Mouse (Mus musculus) CH12.LX (cell line): ENCODE measurements around the gene Zfp593. TPM values are rescaled to one million over a fixed set of nuclear protein-coding genes. Genes with fewer than 3 reads are reported as not detected.

Experiments used
- DNase-seq: peaks from one replicate; pipeline ENCODE4 v3.0.0-alpha.2; 2013; ENCODE audit errors: extremely low read depth
- H3K27ac ChIP-seq: 2 replicates; pipeline ENCODE4 v1.5.1; 2012; ENCODE audit warnings: low read depth, mild to moderate bottlenecking, control low read depth, moderate library complexity; ENCODE audit not compliant: insufficient read depth
- H3K27me3 ChIP-seq: replicated peaks from 2 replicates; pipeline ENCODE3; 2012; ENCODE audit warnings: inconsistent platforms
- H3K36me3 ChIP-seq, 2 experiments: replicated peaks in 1 of 2; 2 replicates each; pipeline versions ENCODE3 to v1.6.1; 2012; ENCODE audit warnings: inconsistent platforms in 1 of 2, low read length in 1 of 2, mild to moderate bottlenecking in 1 of 2, mixed read lengths in 1 of 2, moderate library complexity in 1 of 2; ENCODE audit not compliant: control insufficient read depth in 1 of 2, insufficient read depth in 1 of 2
- H3K4me1 ChIP-seq, 2 experiments: 2 replicates each; pipeline ENCODE4 v1.6.1; 2012; ENCODE audit warnings: inconsistent platforms in 1 of 2, moderate library complexity in 1 of 2; ENCODE audit not compliant: insufficient read depth in 2 of 2, control insufficient read depth in 1 of 2
- H3K4me2 ChIP-seq: 2 replicates; pipeline ENCODE4 v1.6.1; 2012; ENCODE audit warnings: low read depth, mild to moderate bottlenecking, control low read depth; ENCODE audit not compliant: poor library complexity, insufficient read depth, severe bottlenecking
- H3K4me3 ChIP-seq, 3 experiments: fragments of 150-350 bp in 1 of 3; sonication (generic) in 1 of 3; replicated peaks in 1 of 3; 2 replicates each; pipeline versions ENCODE3 to v1.5.1; 2011 to 2012; ENCODE audit warnings: low read depth in 2 of 3, low read length in 2 of 3, mild to moderate bottlenecking in 2 of 3, moderate library complexity in 2 of 3, control low read depth in 1 of 3, improper control_type of control experiment in 1 of 3, inconsistent platforms in 1 of 3, mixed read lengths in 1 of 3; ENCODE audit not compliant: poor library complexity in 1 of 3
- H3K79me2 ChIP-seq: replicated peaks from 2 replicates; pipeline ENCODE4 v1.6.1; 2012; ENCODE audit warnings: mild to moderate bottlenecking, moderate library complexity; ENCODE audit not compliant: control insufficient read depth, poor library complexity, insufficient read depth, severe bottlenecking; ENCODE audit errors: extremely low read depth
- H3K9ac ChIP-seq: 2 replicates; pipeline ENCODE4 v1.6.1; 2012; ENCODE audit warnings: low read depth, mild to moderate bottlenecking, control low read depth, moderate library complexity; ENCODE audit not compliant: insufficient read depth
- H3K9me3 ChIP-seq: replicated peaks from 2 replicates; pipeline ENCODE3; 2012; ENCODE audit warnings: low read length, inconsistent platforms, mixed read lengths
- BHLHE40 ChIP-seq: IDR thresholded peaks from 2 replicates; pipeline ENCODE4 v1.6.1; 2011; ENCODE audit warnings: mild to moderate bottlenecking, low read depth, low read length, improper control_type of control experiment
- CHD1 ChIP-seq: IDR thresholded peaks from 2 replicates; pipeline ENCODE4 v1.6.1; 2012; ENCODE audit warnings: low read depth, low read length, improper control_type of control experiment, inconsistent platforms
- CHD2 ChIP-seq: IDR thresholded peaks from 2 replicates; pipeline ENCODE4 v1.6.1; 2011; ENCODE audit warnings: low read length, improper control_type of control experiment
- CTCF ChIP-seq, 2 experiments: IDR thresholded peaks in 1 of 2; conservative IDR thresholded peaks in 1 of 2; 2 replicates each; pipeline ENCODE4 v1.5.1; 2011 to 2012; ENCODE audit warnings: low read depth in 2 of 2, low read length in 2 of 2, improper control_type of control experiment in 1 of 2, inconsistent platforms in 1 of 2, mild to moderate bottlenecking in 1 of 2, moderate library complexity in 1 of 2
- ELF1 ChIP-seq: IDR thresholded peaks from 2 replicates; pipeline ENCODE4 v1.6.1; 2014; ENCODE audit warnings: low read depth, mild to moderate bottlenecking, inconsistent platforms, low read length, improper control_type of control experiment
- EP300 ChIP-seq: IDR thresholded peaks from 2 replicates; pipeline ENCODE4 v1.6.1; 2011; ENCODE audit warnings: low read length, improper control_type of control experiment
- ETS1 ChIP-seq: conservative IDR thresholded peaks from 2 replicates; pipeline ENCODE4 v1.6.1; 2012; ENCODE audit warnings: low read depth, mild to moderate bottlenecking, inconsistent platforms, low read length, improper control_type of control experiment, moderate library complexity
- HCFC1 ChIP-seq: IDR thresholded peaks from 2 replicates; pipeline ENCODE4 v1.6.1; 2012; ENCODE audit warnings: low read depth, mild to moderate bottlenecking, inconsistent platforms, low read length, improper control_type of control experiment
- IRF4 ChIP-seq: IDR thresholded peaks from 2 replicates; pipeline ENCODE4 v1.6.1; 2014; ENCODE audit warnings: low read depth, mild to moderate bottlenecking, inconsistent platforms, low read length, improper control_type of control experiment
- JUN ChIP-seq: IDR thresholded peaks from 2 replicates; pipeline ENCODE4 v1.6.1; 2011; ENCODE audit warnings: low read depth, mild to moderate bottlenecking, low read length, improper control_type of control experiment, moderate library complexity; ENCODE audit not compliant: insufficient read depth
- JUND ChIP-seq: conservative IDR thresholded peaks from 2 replicates; pipeline ENCODE4 v1.6.1; 2011; ENCODE audit warnings: low read depth, low read length, improper control_type of control experiment
- KAT2A ChIP-seq: IDR thresholded peaks from 2 replicates; pipeline ENCODE4 v1.6.1; 2012; ENCODE audit warnings: low read length, improper control_type of control experiment, inconsistent platforms; ENCODE audit not compliant: insufficient replicate concordance
- MAFK ChIP-seq: IDR thresholded peaks from 2 replicates; pipeline ENCODE4 v1.6.1; 2011; ENCODE audit warnings: low read length, improper control_type of control experiment; ENCODE audit not compliant: insufficient replicate concordance
- MAZ ChIP-seq: IDR thresholded peaks from 2 replicates; pipeline ENCODE4 v1.6.1; 2012; ENCODE audit warnings: low read depth, mild to moderate bottlenecking, inconsistent platforms, low read length, improper control_type of control experiment, moderate library complexity
- MXI1 ChIP-seq: IDR thresholded peaks from 2 replicates; pipeline ENCODE4 v1.6.1; 2011; ENCODE audit warnings: mild to moderate bottlenecking, low read depth, low read length, improper control_type of control experiment
- NELFE ChIP-seq: IDR thresholded peaks from 2 replicates; pipeline ENCODE4 v1.6.1; 2011; ENCODE audit warnings: low read depth, low read length, improper control_type of control experiment
- PAX5 ChIP-seq: IDR thresholded peaks from 2 replicates; pipeline ENCODE4 v1.6.1; 2012; ENCODE audit warnings: low read length, inconsistent platforms, mixed read lengths
- POLR2A ChIP-seq: IDR thresholded peaks from 2 replicates; pipeline ENCODE4 v1.6.1; 2011; ENCODE audit warnings: low read depth, mild to moderate bottlenecking, improper control_type of control experiment, low read length
- RAD21 ChIP-seq: IDR thresholded peaks from 2 replicates; pipeline ENCODE4 v1.6.1; 2011; ENCODE audit warnings: low read depth, mild to moderate bottlenecking, low read length, improper control_type of control experiment, moderate library complexity
- SIN3A ChIP-seq: IDR thresholded peaks from 2 replicates; pipeline ENCODE4 v1.6.1; 2012; ENCODE audit warnings: low read length, improper control_type of control experiment, inconsistent platforms
- SMC3 ChIP-seq: IDR thresholded peaks from 2 replicates; pipeline ENCODE4 v1.6.1; 2011; ENCODE audit warnings: low read depth, low read length, improper control_type of control experiment
- TBP ChIP-seq: conservative IDR thresholded peaks from 2 replicates; pipeline ENCODE4 v1.6.1; 2011; ENCODE audit warnings: low read depth, low read length, improper control_type of control experiment
- UBTF ChIP-seq: IDR thresholded peaks from 2 replicates; pipeline ENCODE4 v1.6.1; 2012; ENCODE audit warnings: low read depth, mild to moderate bottlenecking, inconsistent platforms, low read length, improper control_type of control experiment, moderate library complexity
- ZKSCAN1 ChIP-seq: IDR thresholded peaks from 2 replicates; pipeline ENCODE4 v1.6.1; 2012; ENCODE audit warnings: low read depth, inconsistent platforms, low read length, improper control_type of control experiment, borderline replicate concordance
- ZMIZ1 ChIP-seq: IDR thresholded peaks from 2 replicates; pipeline ENCODE4 v1.6.1; 2012; ENCODE audit warnings: low read depth, mild to moderate bottlenecking, inconsistent platforms, low read length, improper control_type of control experiment
- ZNF384 ChIP-seq: IDR thresholded peaks from 2 replicates; pipeline ENCODE4 v1.6.1; 2012; ENCODE audit warnings: low read depth, low read length, improper control_type of control experiment, inconsistent platforms
- dilution Hi-C: fragments of 300-500 bp; cut with MboI; formaldehyde crosslinking; loops from 2 replicates; pipeline ENCODE4 v1.14.3; 2020; ENCODE audit warnings: low sequenced_read_pairs; ENCODE audit not compliant: extremely low pct_unique_long_range_greater_than_20kb, extremely low pct_ligation_motif_present
- in situ Hi-C: fragments of 300-500 bp; cut with MboI; formaldehyde crosslinking; loops from 3 replicates; pipeline ENCODE4 v1.14.3; 2019; ENCODE audit warnings: low sequenced_read_pairs, low pct_ligation_motif_present, low pct_unique_long_range_greater_than_20kb, mixed read lengths
- polyA plus RNA-seq: library from polyadenylated mRNA; unstranded; fragments of >175 nt; gene quantifications from 2 replicates; pipeline ENCODE4 v1.2.1, GENCODE M21; 2012; ENCODE audit warnings: low read depth; ENCODE audit not compliant: insufficient read length
- total RNA-seq, 2 experiments: library from RNA; depleted of rRNA; stranded (reverse); fragments of 300-350 nt in 1 of 2; fragments of >200 nt in 1 of 2; gene quantifications; 2 replicates each; pipeline ENCODE4 v1.2.3; 2012 to 2014

Zfp593 gene
- total and polyA plus RNA-seq, 3 experiments: 28.9 to 34.7 (median 29.1) TPM

DNA sequence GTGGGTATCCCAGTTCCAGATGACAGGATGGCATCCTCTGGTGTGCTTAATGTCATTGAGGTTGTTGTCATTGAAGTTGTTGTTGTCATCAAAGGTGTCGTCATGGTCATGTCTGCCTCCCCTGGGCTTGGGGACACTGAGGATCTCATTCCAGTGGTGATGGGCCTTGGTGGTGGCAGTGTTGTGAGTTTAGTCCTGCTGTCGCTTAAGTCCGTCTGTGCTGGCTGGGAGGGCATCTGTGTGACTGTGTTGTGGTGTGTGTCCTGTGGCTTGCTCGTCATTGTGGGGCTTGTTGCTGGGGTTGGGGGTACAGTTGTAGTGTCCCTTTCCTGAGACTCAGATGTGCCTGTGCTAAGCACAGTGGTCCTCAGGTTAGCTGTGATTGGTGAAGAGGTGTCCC lies 42.5 kb downstream of the Zfp593 start, which contains the start of gene Gm7534:
Gene Gm7534, minus strand, starts transcription at position 101 of the 400 bp plus-strand sequence.
- in situ Hi-C loops: no loop called here
- Histone ChIP-seq H3K36me3 (no peaks in the 10 kb centered on the region), H3K27ac (no peak within 1 kb of the TSS), H3K9ac (no peak within 1 kb of the TSS), H3K4me2 (no peak within 1 kb of the TSS), H3K27me3 (no peaks in the 10 kb centered on the region), H3K79me2 (no peaks in the 10 kb centered on the region), H3K4me1 (peaks cover 3 to 11% of the 10 kb centered on the region in 2 experiments), H3K9me3 (no peaks in the 10 kb centered on the region), H3K4me3 (no peak within 1 kb of the TSS)
- TF ChIP-seq BHLHE40: no peak
- no peak for TF ChIP-seq RAD21
- no peak for TF ChIP-seq HCFC1
- TF ChIP-seq ZNF384: no peak
- TF ChIP-seq JUND: no peak
- no peak for TF ChIP-seq ETS1
- TF ChIP-seq MAFK: no peak
- TF ChIP-seq PAX5: no peak
- no peak for TF ChIP-seq POLR2A
- TF ChIP-seq CTCF (conservative IDR thresholded peaks at IDR 0.05 in 1 of 2, IDR thresholded peaks at IDR 0.05 in 1 of 2; ENCODE audit: low read depth in 2 of 2, low read length in 2 of 2): no peak
- TF ChIP-seq SIN3A: no peak
- no peak for TF ChIP-seq IRF4
- TF ChIP-seq EP300: no peak
- TF ChIP-seq KAT2A: no peak
- no peak for TF ChIP-seq ZMIZ1
- no peak for TF ChIP-seq TBP
- no peak for TF ChIP-seq SMC3
- no peak for TF ChIP-seq MAZ
- dilution Hi-C loops: no loop called here
- DNase-seq: no peak

DNA sequence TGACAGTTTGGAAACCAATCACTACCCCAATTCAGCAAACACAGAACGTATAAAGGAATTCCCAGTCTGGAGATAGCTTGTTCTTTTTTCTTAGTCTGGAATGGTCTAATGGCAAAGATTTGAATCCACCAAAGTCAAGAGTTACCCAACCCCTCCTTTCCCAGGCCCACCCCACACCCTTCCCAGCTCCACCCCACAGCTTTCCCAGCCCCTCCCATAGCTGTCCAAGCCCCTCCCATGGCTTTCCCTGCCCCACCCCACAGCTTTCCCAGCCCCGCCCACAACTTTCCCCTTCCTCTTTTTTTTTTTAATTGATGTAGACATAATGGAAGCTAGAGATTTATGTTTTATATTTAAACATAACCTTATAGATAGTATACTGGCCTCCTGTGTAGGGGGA lies 46.0 kb downstream of the Zfp593 start:
- H3K4me1 ChIP-seq: no peaks in the 10 kb centered on the region
- dilution Hi-C loops: no loop called here
- H3K4me2 ChIP-seq: no peak overlapping the region
- no peaks in the 10 kb centered on the region for H3K9me3 ChIP-seq
- in situ Hi-C loops: no loop called here
- no peaks in the 10 kb centered on the region for H3K36me3 ChIP-seq
- no peak for DNase-seq
- peaks cover 8% of the 10 kb centered on the region for H3K27me3 ChIP-seq
- no peak overlapping the region for H3K4me3 ChIP-seq
- H3K27ac ChIP-seq: no peak overlapping the region
- no peaks in the 10 kb centered on the region for H3K79me2 ChIP-seq
- H3K9ac ChIP-seq: no peak overlapping the region
- TF ChIP-seq CHD2: no peak
- TF ChIP-seq SIN3A: no peak
- TF ChIP-seq ZKSCAN1: no peak
- TF ChIP-seq NELFE: no peak
- TF ChIP-seq PAX5: no peak
- TF ChIP-seq BHLHE40: no peak
- no peak for TF ChIP-seq ZMIZ1
- no peak for TF ChIP-seq CTCF (conservative IDR thresholded peaks at IDR 0.05 in 1 of 2, IDR thresholded peaks at IDR 0.05 in 1 of 2; ENCODE audit: low read depth in 2 of 2, low read length in 2 of 2)
- TF ChIP-seq JUN: no peak
- no peak for TF ChIP-seq MXI1
- TF ChIP-seq ELF1: no peak
- TF ChIP-seq HCFC1: no peak
- no peak for TF ChIP-seq ZNF384
- TF ChIP-seq MAFK: no peak
- no peak for TF ChIP-seq UBTF
- no peak for TF ChIP-seq MAZ
- no peak for TF ChIP-seq POLR2A
- TF ChIP-seq RAD21: no peak
- TF ChIP-seq CHD1: no peak
- TF ChIP-seq JUND: no peak
